Mouse (Mus musculus) lung, adult 18-20 months (tissue): Measurements from ENCODE around the gene Rtn2.

ENCODE experiments used
- DNase-seq, 2 experiments: peaks; one replicate each; pipeline ENCODE4 v3.0.0; 2022; ENCODE audit warnings: mixed read lengths in 2 of 2

Rtn2 gene

DNA sequence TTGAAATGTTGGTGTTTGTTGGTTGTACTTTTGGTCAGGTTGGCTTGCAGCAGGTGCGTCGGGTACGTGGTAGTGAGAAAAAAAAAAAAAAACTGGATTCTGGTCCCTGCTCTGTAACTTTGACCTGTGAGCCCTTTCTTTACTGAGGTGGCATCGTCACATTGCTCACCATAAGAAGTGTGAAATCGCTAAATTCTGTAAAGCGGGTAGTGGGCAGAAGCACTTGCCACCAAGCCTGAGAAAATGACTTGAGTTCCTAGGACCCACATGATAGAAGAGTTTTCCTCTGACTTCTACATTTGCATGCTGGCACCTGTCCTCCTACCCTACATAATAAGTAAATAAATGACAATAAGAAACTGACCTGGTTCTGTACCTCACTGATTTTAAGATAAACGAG, 38.2 kb downstream of the Rtn2 start:
- no peak for DNase-seq

DNA sequence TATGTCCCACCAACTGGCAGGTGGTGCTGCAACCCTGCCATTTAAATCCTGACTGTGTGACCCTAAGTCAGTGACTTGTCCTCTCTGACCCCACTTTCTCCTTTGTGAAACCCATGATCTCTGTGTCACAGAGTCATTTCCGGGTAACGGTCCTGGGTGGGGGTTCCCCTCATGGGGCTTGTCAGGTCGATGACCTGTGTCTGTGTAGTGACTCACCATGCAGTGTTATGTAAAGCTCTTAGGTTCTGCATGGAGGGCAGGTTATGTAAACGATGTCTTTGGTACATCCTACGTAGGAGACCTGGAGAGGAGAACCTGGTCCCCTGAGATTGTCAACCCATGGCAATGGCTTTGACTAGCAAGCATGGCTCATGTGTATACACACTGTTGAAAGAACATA, 39.0 kb downstream of the Rtn2 start:
- peak in 1 of 2 experiments; percentile 36 for DNase-seq

DNA sequence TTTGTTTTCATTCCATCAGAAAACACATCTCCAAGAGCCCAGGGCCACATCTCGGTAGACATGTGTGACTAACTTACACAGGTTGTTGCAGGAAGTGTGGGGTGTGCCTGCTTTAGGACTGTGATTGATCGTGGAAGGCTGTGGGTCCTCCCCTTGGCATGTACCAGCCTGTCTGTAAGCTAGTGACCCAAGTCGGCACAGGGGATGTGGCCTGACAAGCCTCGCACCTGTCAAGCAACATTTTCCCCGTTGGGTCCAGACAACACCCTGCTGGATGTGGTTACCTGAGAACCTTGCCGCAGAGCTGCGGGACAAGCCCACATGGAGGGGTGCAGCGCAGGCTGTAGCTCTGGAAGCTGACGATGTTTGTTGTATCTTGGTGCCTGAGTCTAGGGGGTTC, 40.1 kb downstream of the Rtn2 start:
- DNase-seq = no peak

DNA sequence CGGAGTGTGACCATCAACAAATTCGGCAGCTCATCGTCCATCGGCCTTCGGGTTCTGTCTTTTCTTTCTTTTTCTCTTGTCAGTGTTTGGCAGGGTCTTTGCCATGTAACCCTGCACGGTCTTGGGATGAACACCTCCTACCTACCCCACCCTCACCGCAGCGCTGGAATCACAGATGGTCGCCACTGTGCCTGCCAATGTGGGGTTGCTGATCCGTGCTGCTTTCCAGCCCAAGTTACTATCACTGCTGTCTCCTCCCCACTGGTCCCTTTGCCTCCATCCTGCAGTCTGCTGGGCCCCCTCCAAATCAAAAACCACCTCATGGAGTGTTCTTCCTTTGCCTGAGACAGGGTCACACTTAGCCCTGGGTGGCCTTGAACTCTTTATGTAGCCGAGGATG, 41.8 kb downstream of the Rtn2 start:
- DNase-seq = no peak

- no peak for DNase-seq
Measured at GRCm38 (mm10) chr7:19325262-19326199, 43.1 kb downstream of the Rtn2 start.

DNA sequence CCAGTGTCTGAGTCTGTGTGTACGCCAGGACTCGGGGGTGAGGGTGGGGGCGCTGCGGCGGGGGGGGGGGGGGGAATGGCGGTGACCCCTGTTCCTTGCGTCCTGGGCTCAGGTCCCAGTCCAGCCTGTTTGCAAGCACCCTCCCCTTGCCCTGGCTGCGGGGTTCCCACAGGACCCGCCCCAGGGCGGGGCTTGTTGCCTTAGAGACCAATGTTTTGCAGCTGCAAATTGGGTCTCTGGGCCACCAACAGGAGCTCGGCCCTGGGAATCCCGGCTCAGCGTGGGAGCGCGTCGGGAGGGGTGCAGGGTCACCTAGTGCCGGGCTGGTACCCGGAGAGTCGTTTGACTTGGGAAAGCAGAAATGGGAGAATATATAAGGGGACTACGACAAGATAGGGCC, 43.9 kb downstream of the Rtn2 start:
- DNase-seq = peak; percentile 91 to 96

- DNase-seq = peak; percentile 95 to 98
Measured at GRCm38 (mm10) chr7:19327128-19327527, 44.7 kb downstream of the Rtn2 start.

- no peak for DNase-seq
Measured at GRCm38 (mm10) chr7:19327782-19328181, 45.4 kb downstream of the Rtn2 start.

GRCm38 (mm10) chr7:19328425-19328824, 46.0 kb downstream of the Rtn2 start:
- DNase-seq = no peak

- no peak for DNase-seq
Measured at GRCm38 (mm10) chr7:19331910-19332309, 49.5 kb downstream of the Rtn2 start.

GRCm38 (mm10) chr7:19332709-19333352, 50.4 kb downstream of the Rtn2 start:
- peak; percentile 73 to 81 for DNase-seq

DNA sequence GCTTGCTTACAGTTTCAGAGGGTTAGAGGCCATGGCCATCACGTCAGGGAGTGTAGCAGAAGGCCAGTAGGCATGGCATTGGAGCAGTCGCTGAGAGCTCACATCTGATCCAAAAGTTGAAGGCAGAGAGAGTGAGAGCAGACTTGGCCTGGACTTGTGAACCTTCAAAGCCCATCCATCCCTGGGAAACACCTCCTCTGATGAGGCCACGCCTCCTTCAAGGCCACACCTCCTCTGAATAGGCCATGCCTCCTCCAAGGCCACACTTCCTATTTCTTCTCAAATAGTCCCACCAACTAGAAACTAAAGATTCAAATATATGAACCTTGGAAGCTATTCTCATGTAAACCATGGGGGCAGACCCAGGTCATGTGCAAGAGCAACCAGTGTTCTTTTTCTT, 53.2 kb downstream of the Rtn2 start:
- DNase-seq = no peak

DNA sequence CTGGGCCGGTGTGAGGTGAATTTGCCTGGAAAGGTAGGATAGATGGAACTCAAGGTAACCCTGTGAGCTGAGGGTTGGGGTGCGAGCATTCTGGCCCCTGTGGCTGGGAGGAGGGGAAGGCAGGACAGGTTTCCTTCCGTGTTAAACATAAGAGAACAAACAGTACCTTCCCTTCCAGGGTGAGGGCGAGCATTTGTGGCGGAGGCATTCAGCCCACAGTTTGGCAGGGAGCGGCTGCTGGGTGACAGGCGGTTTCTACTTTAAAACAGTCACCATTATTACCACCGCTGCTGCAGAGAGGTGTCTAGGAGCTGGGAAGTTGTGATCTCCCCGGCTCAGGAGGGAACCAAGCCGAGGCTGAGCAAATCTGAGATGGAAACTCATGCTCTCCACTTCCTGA, 54.7 kb downstream of the Rtn2 start:
- DNase-seq = no peak

DNA sequence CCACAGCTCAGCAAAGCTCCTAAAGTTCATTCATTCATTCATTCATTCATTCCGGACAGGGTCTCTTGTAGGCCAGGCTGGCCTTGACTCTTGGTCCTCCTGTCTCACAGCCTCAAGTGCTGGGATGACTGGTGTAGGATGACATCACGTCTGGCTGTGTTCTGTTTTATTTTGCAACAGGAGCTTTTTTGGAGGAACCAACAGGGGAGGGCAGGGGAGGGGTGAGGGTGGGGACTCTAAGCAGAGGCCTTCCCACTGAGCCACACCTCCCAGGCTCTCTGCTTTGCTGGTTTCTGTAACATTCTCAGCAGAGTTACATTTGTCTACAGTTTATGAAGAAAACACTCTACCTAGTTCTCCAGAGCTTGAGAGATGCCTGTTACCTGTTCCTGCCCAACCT, 55.6 kb downstream of the Rtn2 start:
- DNase-seq = no peak

- DNase-seq = no peak
Measured at GRCm38 (mm10) chr7:19338596-19338995, 56.2 kb downstream of the Rtn2 start.

DNA sequence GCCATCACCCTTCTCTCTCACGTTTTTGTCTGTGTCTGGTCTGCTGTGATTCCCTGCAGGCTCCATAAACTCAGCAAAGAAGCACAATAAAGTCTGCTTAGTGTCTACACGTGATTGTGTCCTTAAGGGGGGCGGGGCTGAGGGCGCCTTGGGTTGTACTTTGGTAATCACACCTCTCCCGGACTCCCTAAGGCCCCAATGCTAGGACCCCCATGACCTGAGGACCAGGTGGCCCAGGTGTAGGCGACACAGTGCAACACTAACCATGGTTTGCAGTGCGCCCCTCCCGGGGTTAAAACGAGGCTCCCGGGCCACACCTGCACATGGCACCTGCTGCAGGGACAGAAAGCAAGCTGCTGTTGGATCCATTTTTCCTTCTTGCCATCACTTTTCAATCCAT, 58.8 kb downstream of the Rtn2 start:
- DNase-seq = no peak

GRCm38 (mm10) chr7:19341761-19342409, 59.5 kb downstream of the Rtn2 start:
- DNase-seq = no peak

- peak; percentile 81 to 86 for DNase-seq
Measured at GRCm38 (mm10) chr7:19342481-19343027, 60.1 kb downstream of the Rtn2 start.

- DNase-seq = peak; percentile 69 to 81
Measured at GRCm38 (mm10) chr7:19343210-19343808, 60.9 kb downstream of the Rtn2 start.

DNA sequence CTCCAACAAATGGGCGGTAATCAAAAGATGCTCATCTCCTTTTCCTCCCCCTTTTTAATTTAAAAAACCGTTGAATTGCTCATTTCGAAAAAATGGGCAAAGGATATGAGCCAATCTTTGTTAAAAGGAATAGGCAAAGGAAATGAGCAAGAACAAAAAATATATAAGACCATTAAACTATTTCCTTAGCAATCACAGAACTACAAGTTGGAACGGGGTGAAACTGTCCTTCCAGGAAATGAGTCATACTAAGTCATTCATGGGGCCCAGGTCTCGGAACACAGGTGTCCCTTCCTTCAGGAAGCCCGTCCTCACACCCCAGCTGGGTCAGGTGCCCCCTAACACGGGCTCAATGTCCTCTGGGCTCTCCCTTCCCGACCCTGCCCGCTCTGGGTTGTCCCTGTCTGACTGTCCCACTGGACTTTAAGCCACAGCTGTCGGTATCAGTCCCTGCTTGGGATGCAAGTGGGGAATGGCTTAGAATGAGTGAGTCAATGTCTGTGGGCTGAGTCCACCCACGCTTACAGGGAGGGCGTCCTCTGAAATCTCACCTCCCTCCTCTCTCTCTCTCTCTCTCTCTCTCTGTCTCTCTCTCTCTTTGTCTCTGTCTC, 61.9 kb downstream of the Rtn2 start, which contains the start of gene Ercc1:
Gene Ercc1, plus strand, starts transcription at position 542 of the 611 bp plus-strand sequence.
- no peak for DNase-seq

DNA sequence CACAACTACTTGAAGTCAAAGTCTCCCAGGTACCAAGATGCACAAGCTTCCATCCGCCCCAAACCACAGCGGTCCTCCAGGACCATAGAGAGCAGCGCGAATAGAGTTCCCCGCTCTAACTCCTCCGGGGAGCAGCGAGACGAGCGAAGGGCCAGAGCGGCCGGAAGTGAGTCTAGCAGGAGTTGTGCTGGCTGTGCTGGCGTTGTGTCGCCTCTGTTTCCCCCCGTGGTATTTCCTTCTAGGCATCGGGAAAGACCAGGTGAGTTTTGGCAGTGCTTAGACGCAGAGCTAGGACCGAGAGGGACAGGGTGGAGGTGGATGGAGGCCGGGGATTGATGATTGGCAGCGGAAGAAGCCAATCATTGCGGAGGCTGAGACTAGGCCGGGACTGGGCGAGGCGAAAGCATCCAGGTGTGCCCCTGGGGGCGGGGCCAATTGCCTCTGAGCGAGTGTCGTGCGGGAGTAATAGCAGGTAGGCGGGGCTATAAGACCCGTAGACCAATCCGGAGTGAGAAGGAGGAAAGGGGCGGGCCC, 62.6 kb downstream of the Rtn2 start:
- DNase-seq = peak; percentile 97 to 98
